ENCODE assay signal across 1 mouse cellular context in the genomic region with DNA sequence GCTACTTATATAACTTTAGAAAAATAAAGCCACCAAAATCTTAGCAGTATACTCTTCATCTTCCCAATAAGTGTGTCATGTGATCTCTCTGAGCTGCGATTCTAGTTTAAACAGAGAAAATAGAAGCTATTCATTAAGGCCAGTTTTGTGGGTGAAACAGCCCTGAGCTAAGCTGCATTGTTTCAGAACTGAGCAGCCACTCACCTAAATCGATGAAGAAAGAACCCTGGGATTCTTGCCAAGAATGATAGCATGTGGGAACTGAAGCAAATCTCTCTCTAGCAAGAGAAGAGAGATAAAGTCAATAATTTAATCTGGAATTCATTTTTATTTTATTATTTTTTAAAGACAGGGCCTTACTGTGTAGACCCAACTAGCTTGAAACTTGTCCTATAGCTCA.
TF ChIP-seq lines count a peak whose summit lies in the region.

No protein-coding gene starts in this region.

TF ChIP-seq in MEL, 35 proteins besides CTCF, POLR2A, EP300 and RAD21 (continued from another document):
- no peak for TF ChIP-seq TAL1 (IDR thresholded peaks at IDR 0.05; ENCODE audit: low read length)
